Mouse (Mus musculus) frontal cortex, adult 2 months (tissue): ENCODE measurements around the gene Rangrf. TPM values are rescaled to one million over a fixed set of nuclear protein-coding genes. Genes with fewer than 3 reads are reported as not detected.
"Not testable (repeated sequence)": the region's sequence is repeated elsewhere in the genome, so short reads cannot be mapped to it uniquely, and the experiment has no call there.

Experiments used
- DNase-seq, 2 experiments: peaks; one replicate each; pipeline ENCODE4 v3.0.0; 2022; ENCODE audit warnings: low spot score in 1 of 2; ENCODE audit errors: extremely low spot score in 1 of 2
- polyA plus RNA-seq: library from polyadenylated mRNA; depleted of rRNA; stranded (reverse); fragments of >200 nt; gene quantifications from 2 replicates; pipeline ENCODE4 v1.2.3, GENCODE M21; 2012; rRNA removed

Rangrf gene
- polyA plus RNA-seq, 1 experiment: 26.2 TPM

- peak in 1 of 2 experiments; percentile 41 for DNase-seq
Measured at GRCm38 (mm10) chr11:68947542-68947993, 27.4 kb downstream of the Rangrf start.

GRCm38 (mm10) chr11:68946806-68947440 is 28.1 kb downstream of the Rangrf start:
- DNase-seq: peak; percentile 59 to 79

GRCm38 (mm10) chr11:68946001-68946400 is 29.0 kb downstream of the Rangrf start:
- no peak for DNase-seq

- DNase-seq: no peak
Measured at GRCm38 (mm10) chr11:68945245-68945644, 29.7 kb downstream of the Rangrf start.

- no peak for DNase-seq
Measured at GRCm38 (mm10) chr11:68942731-68943130, 32.3 kb downstream of the Rangrf start.

- no peak for DNase-seq
Measured at GRCm38 (mm10) chr11:68940516-68940915, 34.5 kb downstream of the Rangrf start.

GRCm38 (mm10) chr11:68939451-68940304 is 35.3 kb downstream of the Rangrf start:
- peak; percentile 90 to 92 for DNase-seq

GRCm38 (mm10) chr11:68936951-68937350 is 38.0 kb downstream of the Rangrf start:
- not testable (repeated sequence) for DNase-seq

- no peak for DNase-seq
Measured at GRCm38 (mm10) chr11:68933885-68934507, 41.0 kb downstream of the Rangrf start.

- DNase-seq: no peak
Measured at GRCm38 (mm10) chr11:68929947-68930346, 45.0 kb downstream of the Rangrf start.

- no peak for DNase-seq
Measured at GRCm38 (mm10) chr11:68926981-68927380, 48.0 kb downstream of the Rangrf start, which contains the start of gene Odf4. Gene Odf4, minus strand, starts transcription at chr11:68927081.

- DNase-seq: no peak
Measured at GRCm38 (mm10) chr11:68924749-68925148, 50.2 kb downstream of the Rangrf start.

- no peak for DNase-seq
Measured at GRCm38 (mm10) chr11:68923191-68923590, 51.8 kb downstream of the Rangrf start.

Other genes starting within 250 kb of the Rangrf start
- 99.0 and 114 TPM in 2 replicates for gene Ndel1, start 103.3 kb downstream of the Rangrf start, polyA plus RNA-seq
- gene Rnf222, start 86.6 kb downstream of the Rangrf start, polyA plus RNA-seq: 0.02 TPM in 1 of 2 replicates, not detected in the other
- gene Rpl26, start 73.6 kb downstream of the Rangrf start, polyA plus RNA-seq: 1,561 and 1,707 TPM in 2 replicates
- gene Odf4, start 48.1 kb downstream of the Rangrf start, polyA plus RNA-seq: 0.48 and 0.82 TPM in 2 replicates
- gene Arhgef15, start 17.7 kb downstream of the Rangrf start, polyA plus RNA-seq: 17.6 and 23.9 TPM in 2 replicates
- gene Slc25a35, start 7.1 kb downstream of the Rangrf start, polyA plus RNA-seq: 15.3 and 15.5 TPM in 2 replicates
- 19.0 and 19.8 TPM in 2 replicates for gene Pfas, start 33.3 kb upstream of the Rangrf start, polyA plus RNA-seq
- gene Ctc1, start 40.7 kb upstream of the Rangrf start, polyA plus RNA-seq: 48.7 and 49.2 TPM in 2 replicates
- 0.96 and 1.1 TPM in 2 replicates for gene Aurkb, start 70.5 kb upstream of the Rangrf start, polyA plus RNA-seq
- 28.6 and 32.0 TPM in 2 replicates for gene Borcs6, start 84.5 kb upstream of the Rangrf start, polyA plus RNA-seq
- 22.0 and 23.5 TPM in 2 replicates for gene Tmem107, start 95.6 kb upstream of the Rangrf start, polyA plus RNA-seq
- gene Vamp2, start 113.3 kb upstream of the Rangrf start, polyA plus RNA-seq: 1,200 and 1,339 TPM in 2 replicates
- 42.7 and 55.8 TPM in 2 replicates for gene Per1, start 120.0 kb upstream of the Rangrf start, polyA plus RNA-seq
- 0.78 and 0.86 TPM in 2 replicates for gene Hes7, start 145.2 kb upstream of the Rangrf start, polyA plus RNA-seq
- 1.8 and 1.9 TPM in 2 replicates for gene 9130213A22Rik, start 147.4 kb upstream of the Rangrf start, polyA plus RNA-seq
- 5.1 and 8.0 TPM in 2 replicates for gene Aloxe3, start 150.7 kb upstream of the Rangrf start, polyA plus RNA-seq
- gene Alox12b, start 181.8 kb upstream of the Rangrf start, polyA plus RNA-seq: 2.0 TPM in 2 replicates
- 1.6 and 1.8 TPM in 2 replicates for gene Alox8, start 222.7 kb upstream of the Rangrf start, polyA plus RNA-seq